Mouse (Mus musculus): ENCODE results near the gene Kdm1a.

DNA sequence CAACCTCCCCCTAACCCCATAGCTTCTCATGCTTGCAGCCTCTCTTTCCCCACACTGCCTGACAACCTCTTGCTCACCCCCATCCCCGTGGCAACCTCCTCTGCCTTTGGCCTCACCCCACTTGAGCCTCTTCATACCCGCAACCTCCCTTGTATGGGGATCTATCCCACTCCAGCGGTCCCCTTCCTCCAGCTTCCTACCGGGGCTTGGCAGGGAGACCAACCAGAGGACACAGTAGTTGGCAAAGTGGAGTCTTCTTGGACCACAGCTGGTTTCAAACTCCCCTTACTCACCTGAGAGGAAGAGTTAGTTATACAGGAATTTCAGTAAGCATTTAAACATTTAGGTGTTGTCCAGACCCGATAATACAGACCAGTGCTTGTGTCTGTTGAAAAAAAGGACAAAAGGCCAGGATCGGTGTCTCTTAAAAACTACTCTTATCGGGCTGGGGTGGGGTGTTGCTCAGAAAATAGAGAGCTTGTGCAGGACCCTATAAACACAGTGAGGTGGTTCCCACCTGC lies 35.8 kb upstream of the Kdm1a start:
- TF ChIP-seq CTCF (IDR thresholded peaks at IDR 0.05; ENCODE audit: borderline replicate concordance, insufficient read depth, low read depth, low read length) (no peak), POLR2A (IDR thresholded peaks at IDR 0.05; ENCODE audit: borderline replicate concordance, insufficient read depth, low read length) (no peak)

All from cerebellum, adult 2 months (tissue).